16 mouse cellular contexts compared by ENCODE assay signal in genomic region chr8:6166433-6166832, GRCm38 (mm10).
"Had no signal": no experiment of that assay in that cellular context is flagged by ENCODE, and none has a peak within 500 bp of the region (broad histone marks: within the 10 kb centered on the region; RNA-seq: fewer than 3 reads in every experiment).

No protein-coding gene starts in this region.

- H3K27ac ChIP-seq: neural tube, embryonic 13.5 days; neural tube, embryonic 15.5 days; stomach, embryonic 15.5 days; stomach, postnatal 0 days had no signal

- DNase-seq: retina, postnatal 1 day; right cerebral cortex, adult 18-20 months; right cerebral cortex, postnatal 14 days; right cerebral cortex, postnatal 25 days; right cerebral cortex, postnatal 4 days; spleen, adult 18-20 months; thymus, adult 18-20 months; thymus, adult 2 months; thymus, postnatal 14 days; thymus, postnatal 25 days; thymus, postnatal 36 days; thymus, postnatal 4 days had no signal

- H3K4me3 ChIP-seq: neural tube, embryonic 13.5 days; neural tube, embryonic 15.5 days; stomach, embryonic 15.5 days had no signal

- H3K9me3 ChIP-seq: neural tube, embryonic 13.5 days; neural tube, embryonic 15.5 days; stomach, embryonic 15.5 days had no signal

- H3K27me3 ChIP-seq: neural tube, embryonic 13.5 days; neural tube, embryonic 15.5 days; stomach, embryonic 15.5 days had no signal

- H3K4me1 ChIP-seq: neural tube, embryonic 13.5 days; neural tube, embryonic 15.5 days; stomach, embryonic 15.5 days had no signal

- H3K9ac ChIP-seq: neural tube, embryonic 13.5 days; neural tube, embryonic 15.5 days; stomach, embryonic 15.5 days had no signal

- H3K36me3 ChIP-seq: neural tube, embryonic 13.5 days; neural tube, embryonic 15.5 days; stomach, embryonic 15.5 days had no signal

- H3K4me2 ChIP-seq: neural tube, embryonic 13.5 days; neural tube, embryonic 15.5 days; stomach, embryonic 15.5 days had no signal
